10 mouse cellular contexts compared by ENCODE assay signal in genomic region chr6:42860222-42860819, GRCm38 (mm10). TPM values are rescaled to one million over a fixed set of nuclear protein-coding genes. Genes with fewer than 3 reads are reported as not detected.
DNase-seq lines count a peak whose midpoint lies in the region; ATAC-seq and TF ChIP-seq lines count a peak whose summit lies in the region.
"Had no signal": no experiment of that assay in that cellular context is flagged by ENCODE, and none has a peak within 500 bp of the region (broad histone marks: within the 10 kb centered on the region; RNA-seq: fewer than 3 reads in every experiment).

No protein-coding gene starts in this region.

- H3K4me3 ChIP-seq in neural tube, embryonic 11.5 days (ENCODE audit: low read depth, low read length), result no peak overlapping the region
- H3K4me3 ChIP-seq in cortical plate, adult 2 months (ENCODE audit: insufficient read depth, low read length), result no peak overlapping the region
- no peak overlapping the region for H3K4me3 ChIP-seq in hindbrain, embryonic 15.5 days

- no peak overlapping the region for H3K27ac ChIP-seq in neural tube, embryonic 11.5 days (ENCODE audit: low read depth, low read length)
- H3K27ac ChIP-seq in cortical plate, adult 2 months (ENCODE audit: insufficient read depth, low read length), result no peak overlapping the region
- no peak overlapping the region for H3K27ac ChIP-seq in hindbrain, embryonic 15.5 days (replicated peaks)

- DNase-seq in adrenal gland, postnatal 10 days, result peak; percentile 38
- no peak for DNase-seq in adrenal gland, adult 8-10 months
- DNase-seq in neural tube, embryonic 11.5 days (ENCODE audit: low spot score), result no peak
- no peak for DNase-seq in neural tube, embryonic 10.5 days (ENCODE audit: extremely low spot score, low spot score)
- DNase-seq in yolk sac, embryonic 10.5 days (ENCODE audit: low spot score), result peak; percentile 4

- ATAC-seq in neural tube, embryonic 11.5 days (ENCODE audit: insufficient read depth, low FRiP score, low TSS enrichment), result peak; percentile 71; the same call in 1 of the 2 replicates
- ATAC-seq in hindbrain, embryonic 15.5 days (ENCODE audit: low FRiP score, low read depth), result peak; percentile 66; the same call in 1 of the 2 replicates
- ATAC-seq in megakaryocyte, adult 5-6 weeks (ENCODE audit: poor library complexity, severe bottlenecking), result peak; percentile 51; the same call in 1 of the 2 replicates

- no peak overlapping the region for H3K4me2 ChIP-seq in neural tube, embryonic 11.5 days (ENCODE audit: low read depth)
- H3K4me2 ChIP-seq in hindbrain, embryonic 15.5 days, result no peak overlapping the region

- no peaks in the 10 kb centered on the region for H3K27me3 ChIP-seq in neural tube, embryonic 11.5 days (ENCODE audit: control insufficient read depth, insufficient read depth, low read length)
- no peaks in the 10 kb centered on the region for H3K27me3 ChIP-seq in hindbrain, embryonic 15.5 days

- peak; percentile 12; the same call in 1 of the 2 replicates for TF ChIP-seq CTCF in cortical plate, adult 2 months (IDR thresholded peaks at IDR 0.05; ENCODE audit: extremely low read depth, insufficient read depth, low read length)

- TF ChIP-seq POLR2A in cortical plate, adult 2 months (IDR thresholded peaks at IDR 0.05; ENCODE audit: extremely low read depth, insufficient read depth, low read length), result no peak

- H3K4me1 ChIP-seq in neural tube, embryonic 11.5 days (ENCODE audit: control insufficient read depth, insufficient read depth, low read length), result no peaks in the 10 kb centered on the region
- H3K4me1 ChIP-seq in cortical plate, adult 2 months (ENCODE audit: control insufficient read depth, insufficient read depth, low read length), result no peaks in the 10 kb centered on the region
- H3K4me1 ChIP-seq in hindbrain, embryonic 15.5 days (replicated peaks), result no peaks in the 10 kb centered on the region

- H3K36me3 ChIP-seq in neural tube, embryonic 11.5 days (ENCODE audit: control insufficient read depth, insufficient read depth, low read length), result no peaks in the 10 kb centered on the region
- no peaks in the 10 kb centered on the region for H3K36me3 ChIP-seq in hindbrain, embryonic 15.5 days

- no peak overlapping the region for H3K9ac ChIP-seq in neural tube, embryonic 11.5 days (ENCODE audit: low read length)
- H3K9ac ChIP-seq in hindbrain, embryonic 15.5 days, result no peak overlapping the region

- WGBS in neural tube, embryonic 11.5 days, result 17% methylated on average over 4 of the region's 4 CpGs
- WGBS in hindbrain, embryonic 15.5 days, result 9% methylated on average over 4 of the region's 4 CpGs

- H3K9me3 ChIP-seq in neural tube, embryonic 11.5 days (ENCODE audit: control insufficient read depth, low read length), result no peaks in the 10 kb centered on the region
- H3K9me3 ChIP-seq in hindbrain, embryonic 15.5 days, result no peaks in the 10 kb centered on the region

RNA-seq across cellular contexts. Expression of gene Olfr449, which starts 26.1 kb away (rescaled TPM):
- total RNA-seq in adrenal gland, postnatal 10 days (2021), result not detected
- total RNA-seq in adrenal gland, adult 8-10 months (2022), result not detected
- not detected in 2 replicates for polyA plus RNA-seq in neural tube, embryonic 11.5 days (2014; fragmentation: Nextera tagmentation; extraction: Ambion mirVana)
- not detected in 2 replicates for polyA plus RNA-seq in cortical plate, adult 2 months (2012; rRNA removed)
- not detected in 2 replicates for polyA plus RNA-seq in hindbrain, embryonic 15.5 days (2015; fragmentation: Nextera tagmentation; extraction: Ambion mirVana)
- total RNA-seq in megakaryocyte, adult 5-6 weeks (2015), result not detected in 2 replicates
- not detected in 2 replicates for total RNA-seq in megakaryocyte, adult 5-6 weeks (2017)
- total RNA-seq: heart, postnatal 14 days had no signal
- polyA plus RNA-seq: spleen, adult 2 months had no signal

RNA-seq across cellular contexts. Expression of gene Olfr448, which starts 29.9 kb away (rescaled TPM):
- not detected for total RNA-seq in adrenal gland, postnatal 10 days (2021)
- not detected for total RNA-seq in adrenal gland, adult 8-10 months (2022)
- not detected in 2 replicates for polyA plus RNA-seq in neural tube, embryonic 11.5 days (2014; fragmentation: Nextera tagmentation; extraction: Ambion mirVana)
- polyA plus RNA-seq in cortical plate, adult 2 months (2012; rRNA removed), result not detected in 2 replicates
- not detected in 2 replicates for polyA plus RNA-seq in hindbrain, embryonic 15.5 days (2015; fragmentation: Nextera tagmentation; extraction: Ambion mirVana)
- total RNA-seq in megakaryocyte, adult 5-6 weeks (2015), result not detected in 2 replicates
- total RNA-seq in megakaryocyte, adult 5-6 weeks (2017), result not detected in 2 replicates
- total RNA-seq: heart, postnatal 14 days had no signal
- polyA plus RNA-seq: spleen, adult 2 months had no signal

RNA-seq across cellular contexts. Expression of gene Olfr447, which starts 48.4 kb away (rescaled TPM):
- not detected for total RNA-seq in adrenal gland, postnatal 10 days (2021)
- not detected for total RNA-seq in adrenal gland, adult 8-10 months (2022)
- polyA plus RNA-seq in neural tube, embryonic 11.5 days (2014; fragmentation: Nextera tagmentation; extraction: Ambion mirVana), result not detected in 2 replicates
- polyA plus RNA-seq in cortical plate, adult 2 months (2012; rRNA removed), result not detected in 2 replicates
- polyA plus RNA-seq in hindbrain, embryonic 15.5 days (2015; fragmentation: Nextera tagmentation; extraction: Ambion mirVana), result not detected in 2 replicates
- not detected in 2 replicates for total RNA-seq in megakaryocyte, adult 5-6 weeks (2015)
- total RNA-seq in megakaryocyte, adult 5-6 weeks (2017), result not detected in 2 replicates
- total RNA-seq: heart, postnatal 14 days had no signal
- polyA plus RNA-seq: spleen, adult 2 months had no signal

RNA-seq across cellular contexts. Expression of gene Olfr450, which starts 48.6 kb away (rescaled TPM):
- total RNA-seq in adrenal gland, postnatal 10 days (2021), result not detected
- total RNA-seq in adrenal gland, adult 8-10 months (2022), result not detected
- polyA plus RNA-seq in neural tube, embryonic 11.5 days (2014; fragmentation: Nextera tagmentation; extraction: Ambion mirVana), result not detected in 2 replicates
- polyA plus RNA-seq in cortical plate, adult 2 months (2012; rRNA removed), result not detected in 2 replicates
- polyA plus RNA-seq in hindbrain, embryonic 15.5 days (2015; fragmentation: Nextera tagmentation; extraction: Ambion mirVana), result not detected in 2 replicates
- not detected in 2 replicates for total RNA-seq in megakaryocyte, adult 5-6 weeks (2015)
- total RNA-seq in megakaryocyte, adult 5-6 weeks (2017), result not detected in 2 replicates
- total RNA-seq: heart, postnatal 14 days had no signal
- polyA plus RNA-seq: spleen, adult 2 months had no signal

Comparison
In these comparisons a context has a peak if more than half of its experiments do, and no peak if none do; other contexts are left out.
1. DNase-seq: peak in adrenal gland, postnatal 10 days (single experiment) and yolk sac, embryonic 10.5 days (single experiment); none in adrenal gland, adult 8-10 months (single experiment), neural tube, embryonic 11.5 days (single experiment) and neural tube, embryonic 10.5 days (single experiment).
2. Peak in every context shown above with its lines, with median percentiles within 50 percentile points of each other: ATAC-seq.